Mouse (Mus musculus) small intestine, adult 2 months (tissue): ENCODE data around the gene Lhfp.

ENCODE experiments used
- CTCF ChIP-seq: fragments of 200-500 bp; IDR thresholded peaks from 2 replicates; pipeline ENCODE4 v1.5.1; 2012; ENCODE audit warnings: low read depth, mild to moderate bottlenecking, control low read depth, inconsistent platforms, low read length, moderate library complexity, mixed read lengths; ENCODE audit not compliant: insufficient replicate concordance, insufficient read length; ENCODE audit errors: extremely low read depth
- POLR2A ChIP-seq: fragments of 200-500 bp; IDR thresholded peaks from 2 replicates; pipeline ENCODE4 v1.6.1; 2012; ENCODE audit warnings: low read depth, mild to moderate bottlenecking, control low read depth, inconsistent platforms, low read length, moderate library complexity

GRCm38 (mm10) chr3:53148751-53149150, 107.4 kb downstream of the Lhfp start:
- no peak for TF ChIP-seq POLR2A
- TF ChIP-seq CTCF = no peak
